Mouse (Mus musculus) kidney, adult 2 months (tissue): Measurements from ENCODE around the gene Hoxa2.

Source experiments
- CTCF ChIP-seq: fragments of 200-500 bp; conservative IDR thresholded peaks from 2 replicates; pipeline ENCODE4 v1.5.1; 2011; ENCODE audit warnings: low read depth, mild to moderate bottlenecking, control low read depth, low read length, moderate library complexity, mixed read lengths; ENCODE audit not compliant: insufficient read depth, insufficient read length
- POLR2A ChIP-seq: fragments of 200-500 bp; IDR thresholded peaks from one replicate; pipeline ENCODE4 v1.6.1; 2011; ENCODE audit warnings: low read depth, low read length, control low read depth

DNA sequence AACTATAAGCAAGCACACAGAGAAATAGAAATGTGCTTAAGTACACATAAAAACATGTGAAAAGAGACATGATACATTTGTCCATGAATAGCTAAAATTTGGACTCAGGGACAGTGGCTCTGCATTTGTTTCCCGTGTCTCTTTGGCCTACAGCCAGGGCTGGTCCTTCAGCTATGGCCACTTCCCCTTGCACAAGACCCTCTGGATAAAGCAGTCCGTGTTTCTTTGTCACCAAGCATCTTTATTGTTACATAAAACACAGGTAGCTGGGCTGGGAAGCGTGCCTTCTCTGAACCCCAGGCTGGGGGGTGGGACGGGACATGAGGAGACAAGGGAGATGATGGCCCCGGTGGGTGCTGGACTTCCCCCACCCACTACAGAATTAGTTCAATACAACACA lies 49.6 kb upstream of the Hoxa2 start:
- TF ChIP-seq POLR2A: no peak
- no peak for TF ChIP-seq CTCF
